Mouse (Mus musculus) E14TG2a.4 (cell line): ENCODE measurements around the gene Gm14399.
"Not testable (repeated sequence)": the region's sequence is repeated elsewhere in the genome, so short reads cannot be mapped to it uniquely, and the experiment has no call there.

Source experiments
- CTCF ChIP-seq: conservative IDR thresholded peaks from 2 replicates; pipeline ENCODE4 v1.5.1; 2014; ENCODE audit warnings: low read length
- NANOG ChIP-seq: IDR thresholded peaks from 2 replicates; pipeline ENCODE4 v1.6.1; 2014; ENCODE audit warnings: borderline replicate concordance, low read length, mixed read lengths
- POU5F1 ChIP-seq: IDR thresholded peaks from 2 replicates; pipeline ENCODE4 v1.6.1; 2014; ENCODE audit warnings: low read length, borderline replicate concordance

DNA sequence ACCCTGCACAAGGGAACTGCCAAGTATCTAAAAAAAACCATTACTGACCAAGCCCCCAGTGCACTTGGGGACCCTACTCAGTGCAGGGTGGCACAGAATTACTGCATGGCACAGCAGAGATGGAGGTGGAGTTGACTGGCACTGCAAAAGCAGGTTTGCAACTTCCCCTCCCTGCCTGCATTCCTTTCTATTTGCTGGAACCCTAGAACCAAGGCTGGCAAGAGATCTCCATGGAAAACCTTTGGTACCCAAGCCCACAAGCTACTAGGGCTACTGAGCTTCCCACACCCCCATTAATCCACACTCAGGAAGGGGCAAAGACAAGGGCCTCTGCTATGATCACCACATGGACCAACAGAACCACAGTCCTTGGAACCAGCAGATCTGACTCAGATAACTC lies 1.2 kb downstream of the Gm14399 start:
- not testable (repeated sequence) for TF ChIP-seq POU5F1, CTCF, NANOG
